Mouse (Mus musculus): ENCODE data around the gene Sh3bgrl. TPM values are rescaled to one million over a fixed set of nuclear protein-coding genes. Genes with fewer than 3 reads are reported as not detected.

Sh3bgrl gene
- polyA plus RNA-seq, 1 experiment from 2014 or later, result 170 TPM

- DNase-seq (ENCODE audit: low spot score) (no peak), ATAC-seq (ENCODE audit: insufficient number of reproducible peaks, low FRiP score, low TSS enrichment, low read depth) (no peak)
- H3K4me3 ChIP-seq (ENCODE audit: low read depth, low read length), result no peak overlapping the region
- no peak overlapping the region for H3K4me2 ChIP-seq (ENCODE audit: low read depth, severe bottlenecking)
- H3K27ac ChIP-seq (replicated peaks; ENCODE audit: low read depth, low read length), result no peak overlapping the region
- no peaks in the 10 kb centered on the region for H3K9me3 ChIP-seq (ENCODE audit: control insufficient read depth, low read length)
- no peaks in the 10 kb centered on the region for H3K4me1 ChIP-seq (ENCODE audit: control insufficient read depth, insufficient read depth, low read length)
- H3K9ac ChIP-seq (ENCODE audit: low read length), result no peak overlapping the region
- no peaks in the 10 kb centered on the region for H3K27me3 ChIP-seq (ENCODE audit: control insufficient read depth, insufficient read depth, low read length)
- no peaks in the 10 kb centered on the region for H3K36me3 ChIP-seq (ENCODE audit: control insufficient read depth, insufficient read depth, low read length)
Measured at GRCm38 (mm10) chrX:109123762-109124161, 28.6 kb downstream of the Sh3bgrl start.

GRCm38 (mm10) chrX:109126847-109127246 is 31.7 kb downstream of the Sh3bgrl start:
- 89% methylated on average over 1 of the region's 1 CpGs for WGBS
- Histone ChIP-seq H3K36me3 (ENCODE audit: control insufficient read depth, insufficient read depth, low read length) (no peaks in the 10 kb centered on the region), H3K27ac (replicated peaks; ENCODE audit: low read depth, low read length) (no peak overlapping the region), H3K4me2 (ENCODE audit: low read depth, severe bottlenecking) (no peak overlapping the region), H3K4me3 (ENCODE audit: low read depth, low read length) (no peak overlapping the region), H3K27me3 (ENCODE audit: control insufficient read depth, insufficient read depth, low read length) (no peaks in the 10 kb centered on the region), H3K9me3 (ENCODE audit: control insufficient read depth, low read length) (no peaks in the 10 kb centered on the region), H3K4me1 (ENCODE audit: control insufficient read depth, insufficient read depth, low read length) (no peaks in the 10 kb centered on the region), H3K9ac (ENCODE audit: low read length) (no peak overlapping the region)
- ATAC-seq (ENCODE audit: insufficient number of reproducible peaks, low FRiP score, low TSS enrichment, low read depth), result no peak
- DNase-seq (ENCODE audit: low spot score), result no peak

GRCm38 (mm10) chrX:109127551-109128088 is 32.5 kb downstream of the Sh3bgrl start:
- no peak for ATAC-seq (ENCODE audit: insufficient number of reproducible peaks, low FRiP score, low TSS enrichment, low read depth)
- H3K4me2 ChIP-seq (ENCODE audit: low read depth, severe bottlenecking), result no peak overlapping the region

GRCm38 (mm10) chrX:109130066-109130465 is 34.9 kb downstream of the Sh3bgrl start:
- no peaks in the 10 kb centered on the region for H3K9me3 ChIP-seq (ENCODE audit: control insufficient read depth, low read length)
- no peaks in the 10 kb centered on the region for H3K36me3 ChIP-seq (ENCODE audit: control insufficient read depth, insufficient read depth, low read length)
- DNase-seq (ENCODE audit: low spot score), result no peak
- H3K4me3 ChIP-seq (ENCODE audit: low read depth, low read length), result no peak overlapping the region
- ATAC-seq (ENCODE audit: insufficient number of reproducible peaks, low FRiP score, low TSS enrichment, low read depth), result no peak
- no peak overlapping the region for H3K4me2 ChIP-seq (ENCODE audit: low read depth, severe bottlenecking)
- 92% methylated on average over 1 of the region's 1 CpGs for WGBS
- no peak overlapping the region for H3K9ac ChIP-seq (ENCODE audit: low read length)
- H3K4me1 ChIP-seq (ENCODE audit: control insufficient read depth, insufficient read depth, low read length), result no peaks in the 10 kb centered on the region
- no peaks in the 10 kb centered on the region for H3K27me3 ChIP-seq (ENCODE audit: control insufficient read depth, insufficient read depth, low read length)
- no peak overlapping the region for H3K27ac ChIP-seq (replicated peaks; ENCODE audit: low read depth, low read length)

More at GRCm38 (mm10) chrX:109127551-109128088, 32.5 kb downstream of the Sh3bgrl start:
- 79% methylated on average over 7 of the region's 7 CpGs for WGBS
- DNase-seq (ENCODE audit: low spot score), result no peak
- Histone ChIP-seq H3K27ac (replicated peaks; ENCODE audit: low read depth, low read length) (no peak overlapping the region), H3K9ac (ENCODE audit: low read length) (no peak overlapping the region), H3K4me1 (ENCODE audit: control insufficient read depth, insufficient read depth, low read length) (no peaks in the 10 kb centered on the region), H3K36me3 (ENCODE audit: control insufficient read depth, insufficient read depth, low read length) (no peaks in the 10 kb centered on the region), H3K27me3 (ENCODE audit: control insufficient read depth, insufficient read depth, low read length) (no peaks in the 10 kb centered on the region), H3K9me3 (ENCODE audit: control insufficient read depth, low read length) (no peaks in the 10 kb centered on the region), H3K4me3 (ENCODE audit: low read depth, low read length) (no peak overlapping the region)

- no peaks in the 10 kb centered on the region for H3K9me3 ChIP-seq (ENCODE audit: control insufficient read depth, low read length)
- H3K4me3 ChIP-seq (ENCODE audit: low read depth, low read length), result no peak overlapping the region
- no peak overlapping the region for H3K9ac ChIP-seq (ENCODE audit: low read length)
- no peak overlapping the region; the same call in 1 of the 2 replicates for H3K27ac ChIP-seq (replicated peaks; ENCODE audit: low read depth, low read length)
- ATAC-seq (ENCODE audit: insufficient number of reproducible peaks, low FRiP score, low TSS enrichment, low read depth), result no peak
- no peaks in the 10 kb centered on the region for H3K36me3 ChIP-seq (ENCODE audit: control insufficient read depth, insufficient read depth, low read length)
- H3K4me2 ChIP-seq (ENCODE audit: low read depth, severe bottlenecking), result no peak overlapping the region
- no peaks in the 10 kb centered on the region for H3K4me1 ChIP-seq (ENCODE audit: control insufficient read depth, insufficient read depth, low read length)
- no peak for DNase-seq (ENCODE audit: low spot score)
- 88% methylated on average over 2 of the region's 2 CpGs for WGBS
- no peaks in the 10 kb centered on the region for H3K27me3 ChIP-seq (ENCODE audit: control insufficient read depth, insufficient read depth, low read length)
Measured at GRCm38 (mm10) chrX:109131834-109132233, 36.7 kb downstream of the Sh3bgrl start.

- H3K27me3 ChIP-seq (ENCODE audit: control insufficient read depth, insufficient read depth, low read length), result no peaks in the 10 kb centered on the region
- H3K4me1 ChIP-seq (ENCODE audit: control insufficient read depth, insufficient read depth, low read length), result no peaks in the 10 kb centered on the region
- ATAC-seq (ENCODE audit: insufficient number of reproducible peaks, low FRiP score, low TSS enrichment, low read depth), result no peak
- no peaks in the 10 kb centered on the region for H3K36me3 ChIP-seq (ENCODE audit: control insufficient read depth, insufficient read depth, low read length)
- H3K9ac ChIP-seq (ENCODE audit: low read length), result no peak overlapping the region
- 90% methylated on average over 1 of the region's 1 CpGs for WGBS
- no peak for DNase-seq (ENCODE audit: low spot score)
- H3K27ac ChIP-seq (replicated peaks; ENCODE audit: low read depth, low read length), result no peak overlapping the region; the same call in 1 of the 2 replicates
- H3K4me3 ChIP-seq (ENCODE audit: low read depth, low read length), result no peak overlapping the region
- H3K9me3 ChIP-seq (ENCODE audit: control insufficient read depth, low read length), result no peaks in the 10 kb centered on the region
- no peak overlapping the region for H3K4me2 ChIP-seq (ENCODE audit: low read depth, severe bottlenecking)
Measured at GRCm38 (mm10) chrX:109132463-109132862, 37.3 kb downstream of the Sh3bgrl start.

- Histone ChIP-seq H3K4me2 (ENCODE audit: low read depth, severe bottlenecking) (no peak overlapping the region), H3K9ac (ENCODE audit: low read length) (no peak overlapping the region), H3K4me3 (ENCODE audit: low read depth, low read length) (no peak overlapping the region), H3K27me3 (ENCODE audit: control insufficient read depth, insufficient read depth, low read length) (no peaks in the 10 kb centered on the region), H3K27ac (replicated peaks; ENCODE audit: low read depth, low read length) (no peak overlapping the region), H3K4me1 (ENCODE audit: control insufficient read depth, insufficient read depth, low read length) (no peaks in the 10 kb centered on the region), H3K9me3 (ENCODE audit: control insufficient read depth, low read length) (no peaks in the 10 kb centered on the region), H3K36me3 (ENCODE audit: control insufficient read depth, insufficient read depth, low read length) (no peaks in the 10 kb centered on the region)
- ATAC-seq (ENCODE audit: insufficient number of reproducible peaks, low FRiP score, low TSS enrichment, low read depth), result no peak
- 85% methylated on average over 2 of the region's 2 CpGs for WGBS
- DNase-seq (ENCODE audit: low spot score), result no peak
Measured at GRCm38 (mm10) chrX:109133500-109133899, 38.3 kb downstream of the Sh3bgrl start.

- H3K4me1 ChIP-seq (ENCODE audit: control insufficient read depth, insufficient read depth, low read length), result no peaks in the 10 kb centered on the region
- H3K9ac ChIP-seq (ENCODE audit: low read length), result no peak overlapping the region
- no peak overlapping the region for H3K27ac ChIP-seq (replicated peaks; ENCODE audit: low read depth, low read length)
- no peaks in the 10 kb centered on the region for H3K27me3 ChIP-seq (ENCODE audit: control insufficient read depth, insufficient read depth, low read length)
- H3K4me2 ChIP-seq (ENCODE audit: low read depth, severe bottlenecking), result no peak overlapping the region
- ATAC-seq (ENCODE audit: insufficient number of reproducible peaks, low FRiP score, low TSS enrichment, low read depth) (no peak), DNase-seq (ENCODE audit: low spot score) (no peak)
- H3K9me3 ChIP-seq (ENCODE audit: control insufficient read depth, low read length), result no peaks in the 10 kb centered on the region
- no peak overlapping the region for H3K4me3 ChIP-seq (ENCODE audit: low read depth, low read length)
- no peaks in the 10 kb centered on the region for H3K36me3 ChIP-seq (ENCODE audit: control insufficient read depth, insufficient read depth, low read length)
Measured at GRCm38 (mm10) chrX:109136306-109136705, 41.1 kb downstream of the Sh3bgrl start.

- Histone ChIP-seq H3K27ac (replicated peaks; ENCODE audit: low read depth, low read length) (no peak overlapping the region), H3K4me1 (ENCODE audit: control insufficient read depth, insufficient read depth, low read length) (no peaks in the 10 kb centered on the region), H3K4me2 (ENCODE audit: low read depth, severe bottlenecking) (no peak overlapping the region), H3K36me3 (ENCODE audit: control insufficient read depth, insufficient read depth, low read length) (no peaks in the 10 kb centered on the region), H3K9ac (ENCODE audit: low read length) (no peak overlapping the region), H3K4me3 (ENCODE audit: low read depth, low read length) (no peak overlapping the region), H3K27me3 (ENCODE audit: control insufficient read depth, insufficient read depth, low read length) (no peaks in the 10 kb centered on the region), H3K9me3 (ENCODE audit: control insufficient read depth, low read length) (no peaks in the 10 kb centered on the region)
- ATAC-seq (ENCODE audit: insufficient number of reproducible peaks, low FRiP score, low TSS enrichment, low read depth) (no peak), DNase-seq (ENCODE audit: low spot score) (no peak)
- WGBS, result 90% methylated on average over 2 of the region's 2 CpGs
Measured at GRCm38 (mm10) chrX:109136820-109137219, 41.7 kb downstream of the Sh3bgrl start.
